Mouse (Mus musculus) midbrain, embryonic 13.5 days (tissue): Measurements from ENCODE around the gene Avl9. TPM values are rescaled to one million over a fixed set of nuclear protein-coding genes. Genes with fewer than 3 reads are reported as not detected.

ENCODE experiments used
- ATAC-seq: fragments of 200-750 bp; cut with Nextera tagmentation; 2 replicates; pipeline ENCODE4 v1.8.0; 2017; ENCODE audit warnings: mild to moderate bottlenecking, moderate TSS enrichment, moderate library complexity
- H3K27ac ChIP-seq: fragments of 300-500 bp; sonication (generic); 2 replicates; pipeline ENCODE4 v1.5.1; 2015; ENCODE audit warnings: inconsistent platforms, mild to moderate bottlenecking, moderate library complexity
- H3K27me3 ChIP-seq: fragments of 300-500 bp; sonication (generic); 2 replicates; pipeline ENCODE4 v1.6.1; 2015; ENCODE audit warnings: mild to moderate bottlenecking, inconsistent platforms
- H3K36me3 ChIP-seq: fragments of 300-500 bp; sonication (generic); 2 replicates; pipeline ENCODE4 v1.6.1; 2015; ENCODE audit warnings: mild to moderate bottlenecking, inconsistent platforms
- H3K4me1 ChIP-seq: fragments of 300-500 bp; sonication (generic); replicated peaks from 2 replicates; pipeline ENCODE4 v1.6.1; 2015; ENCODE audit warnings: inconsistent platforms
- H3K4me2 ChIP-seq: fragments of 300-500 bp; sonication (generic); replicated peaks from 2 replicates; pipeline ENCODE4 v1.6.1; 2015; ENCODE audit warnings: moderate library complexity, mild to moderate bottlenecking, inconsistent platforms
- H3K4me3 ChIP-seq: fragments of 300-500 bp; sonication (generic); replicated peaks from 2 replicates; pipeline ENCODE4 v1.5.1; 2015; ENCODE audit warnings: mild to moderate bottlenecking, inconsistent platforms
- H3K9ac ChIP-seq: fragments of 300-500 bp; sonication (generic); replicated peaks from 2 replicates; pipeline ENCODE4 v1.6.1; 2015; ENCODE audit warnings: mild to moderate bottlenecking, inconsistent platforms
- H3K9me3 ChIP-seq: fragments of 300-500 bp; sonication (generic); 2 replicates; pipeline ENCODE4 v1.6.1; 2016; ENCODE audit warnings: mild to moderate bottlenecking, inconsistent platforms
- WGBS: fragments of 180-500 bp; shearing (Covaris S2); methylation state at CpG from one replicate; pipeline ENCODE4 v1.1.7; 2015; 5-methylcytosine and 5-hydroxymethylcytosine counted together
- polyA plus RNA-seq: library from polyadenylated mRNA; unstranded; fragments of >200 nt; fragmentation: Nextera tagmentation; extraction: Ambion mirVana; gene quantifications from 2 replicates; pipeline ENCODE4 v1.2.1, GENCODE M21; 2015

Avl9 gene
- polyA plus RNA-seq, 1 experiment from 2014 or later: 34.4 TPM

DNA sequence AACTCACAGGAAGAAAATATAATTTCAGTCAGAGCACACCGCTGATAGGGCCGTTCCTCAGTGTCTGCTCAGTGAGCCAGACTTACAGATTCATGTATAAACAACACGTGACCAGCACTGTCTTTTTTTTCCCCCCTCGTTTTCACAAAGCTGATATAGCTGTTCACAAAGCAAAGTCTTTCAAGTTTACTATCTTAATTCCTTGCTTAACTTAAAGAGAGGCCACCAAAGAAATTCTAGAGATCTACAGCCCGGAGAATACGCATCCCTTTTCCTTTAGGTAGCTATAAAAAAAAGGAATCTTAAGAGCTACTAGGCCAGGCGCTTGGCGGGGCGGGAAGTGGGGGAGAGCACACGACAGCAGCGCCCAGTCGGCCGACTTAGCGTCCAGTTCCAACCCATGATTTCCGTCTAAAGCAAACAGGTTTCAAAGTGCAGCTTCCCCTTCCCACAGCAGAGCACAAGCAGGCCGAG is 82.0 kb downstream of the Avl9 start:
- Histone ChIP-seq H3K4me3 (peak overlapping the region; percentile 83), H3K9me3 (no peaks in the 10 kb centered on the region), H3K4me2 (peak overlapping the region; percentile 75), H3K9ac (peak overlapping the region; percentile 94), H3K27ac (peak overlapping the region; percentile 99), H3K4me1 (peaks cover 35% of the 10 kb centered on the region), H3K27me3 (no peaks in the 10 kb centered on the region), H3K36me3 (no peaks in the 10 kb centered on the region)
- ATAC-seq: peak; percentile 37
- WGBS: under 1% methylated on average over 16 of the region's 16 CpGs

DNA sequence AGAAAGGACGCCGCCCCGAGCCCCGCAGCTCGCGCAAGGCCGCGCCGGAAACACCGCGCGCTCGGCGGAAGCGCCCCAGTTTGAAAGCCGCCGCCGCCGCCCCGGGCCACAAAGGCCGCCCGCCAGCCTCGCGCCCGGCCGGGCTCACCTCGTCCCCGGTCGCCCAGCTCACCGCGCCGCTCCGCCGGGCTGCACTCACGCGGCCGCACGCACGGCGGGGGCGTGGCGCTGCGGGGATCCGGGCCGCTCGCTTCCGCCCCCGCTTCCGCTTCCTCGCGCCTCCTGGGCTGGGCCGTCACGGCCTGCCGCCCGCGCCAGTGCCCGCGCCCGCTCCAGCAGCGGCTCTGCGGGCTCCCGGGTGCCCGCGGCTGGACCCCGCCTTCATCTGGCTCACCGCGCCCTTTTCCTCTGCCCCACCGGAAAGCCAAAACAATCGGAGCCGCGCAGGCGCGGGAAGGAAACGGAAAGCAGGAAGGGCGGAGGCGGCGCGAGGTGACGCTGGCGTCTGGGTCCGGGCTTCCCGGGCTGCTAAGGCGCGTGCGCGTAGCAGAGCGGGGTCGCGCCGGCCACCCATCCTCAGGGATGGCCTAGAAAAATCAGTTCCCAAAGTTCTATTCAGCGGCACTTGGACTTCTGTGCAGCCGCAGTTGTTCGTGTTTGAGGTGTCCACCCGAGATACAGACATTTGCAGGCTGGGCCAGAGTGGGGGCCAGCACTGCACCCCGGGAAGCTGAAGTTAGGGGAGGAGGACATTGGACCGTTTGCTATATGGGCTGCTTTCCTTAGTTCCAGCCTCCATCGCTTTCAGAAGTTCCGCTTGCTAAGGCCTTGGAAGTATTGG is 82.8 kb downstream of the Avl9 start, which contains the start of gene Kbtbd2:
Kbtbd2 (minus strand) TSS at position 503 of the 841 bp plus-strand sequence.
- H3K4me2 ChIP-seq: peak within 1 kb of the TSS; percentile 75
- H3K9ac ChIP-seq: peak within 1 kb of the TSS; percentile 94
- peak within 1 kb of the TSS; percentile 83 for H3K4me3 ChIP-seq
- peaks cover 35% of the 10 kb centered on the region for H3K4me1 ChIP-seq
- H3K27me3 ChIP-seq: no peaks in the 10 kb centered on the region
- no peaks in the 10 kb centered on the region for H3K9me3 ChIP-seq
- H3K36me3 ChIP-seq: no peaks in the 10 kb centered on the region
- WGBS: under 1% methylated on average over 94 of the region's 98 CpGs
- ATAC-seq: peak; percentile 97
- H3K27ac ChIP-seq: peak within 1 kb of the TSS; percentile 99

DNA sequence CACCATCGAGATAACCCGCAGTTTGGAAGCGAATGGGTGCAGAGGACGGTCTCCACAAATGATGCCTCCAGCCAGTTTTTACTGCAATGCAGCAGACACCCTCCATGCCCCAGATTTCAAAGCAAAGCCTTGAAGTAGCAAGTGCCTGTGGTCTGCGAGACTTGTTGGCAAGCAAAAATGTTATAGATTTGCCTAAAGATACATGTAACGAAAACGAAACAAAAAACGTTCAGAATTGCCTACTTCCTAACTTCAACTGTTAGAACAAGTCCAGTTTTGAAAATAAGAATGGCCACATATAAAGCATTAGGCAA is 83.4 kb downstream of the Avl9 start:
- 19% methylated on average over 8 of the region's 8 CpGs for WGBS

DNA sequence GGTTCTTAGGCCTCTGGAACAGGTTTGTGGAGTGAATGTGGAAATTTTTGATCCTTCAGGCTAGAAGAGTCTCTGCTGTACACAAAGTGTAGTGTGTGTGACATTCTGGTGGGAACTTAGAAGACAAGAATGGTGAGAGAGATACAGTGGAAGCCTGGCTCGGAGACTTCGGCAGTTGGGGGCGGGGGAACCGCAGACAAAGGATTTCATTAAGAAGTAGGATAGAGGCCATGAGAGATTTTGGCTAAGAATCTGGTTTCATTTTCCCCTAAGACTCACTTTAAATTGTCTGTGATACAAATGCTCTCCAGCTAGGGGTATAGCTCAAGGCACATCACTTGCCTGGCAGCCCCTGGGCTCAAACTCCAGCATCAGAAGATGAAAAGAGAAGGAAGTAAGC is 90.3 kb downstream of the Avl9 start:
- no peaks in the 10 kb centered on the region for H3K9me3 ChIP-seq
- H3K27me3 ChIP-seq: no peaks in the 10 kb centered on the region
- 87% methylated on average over 4 of the region's 4 CpGs for WGBS
- H3K4me3 ChIP-seq: no peak overlapping the region
- no peak for ATAC-seq
- H3K36me3 ChIP-seq: no peaks in the 10 kb centered on the region
- no peak overlapping the region for H3K27ac ChIP-seq
- no peak overlapping the region for H3K9ac ChIP-seq
- no peak overlapping the region for H3K4me2 ChIP-seq
- H3K4me1 ChIP-seq: no peaks in the 10 kb centered on the region

More for the DNA sequence above, 83.4 kb downstream of the Avl9 start:
- Histone ChIP-seq H3K9ac (peak overlapping the region; percentile 94), H3K4me3 (peak overlapping the region; percentile 83), H3K27me3 (no peaks in the 10 kb centered on the region), H3K9me3 (no peaks in the 10 kb centered on the region), H3K4me1 (peaks cover 35% of the 10 kb centered on the region), H3K27ac (peak overlapping the region; percentile 99), H3K4me2 (peak overlapping the region; percentile 75), H3K36me3 (no peaks in the 10 kb centered on the region)
- ATAC-seq: no peak

DNA sequence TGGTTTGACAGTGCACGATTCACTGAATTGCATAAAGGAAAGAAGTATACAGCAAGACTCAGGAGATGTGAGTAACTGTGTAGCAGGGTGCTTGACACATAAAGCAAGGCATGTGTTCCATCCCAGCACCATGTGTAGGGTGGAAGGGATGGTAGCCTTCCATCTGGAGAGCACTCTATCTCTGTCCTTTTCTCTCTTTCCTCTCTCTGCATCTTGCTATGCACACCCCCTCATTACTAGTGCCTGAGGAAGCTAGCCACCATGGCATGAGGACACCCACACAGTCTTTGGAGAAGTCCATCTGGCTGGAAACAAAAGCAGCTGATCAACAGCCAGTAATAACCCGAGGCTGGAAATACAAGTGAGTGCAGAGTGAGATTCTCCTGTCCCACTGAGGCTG is 91.5 kb downstream of the Avl9 start:
- Histone ChIP-seq H3K9ac (no peak overlapping the region), H3K36me3 (no peaks in the 10 kb centered on the region), H3K9me3 (no peaks in the 10 kb centered on the region), H3K27me3 (no peaks in the 10 kb centered on the region), H3K4me1 (no peaks in the 10 kb centered on the region), H3K27ac (no peak overlapping the region), H3K4me3 (no peak overlapping the region), H3K4me2 (no peak overlapping the region)
- WGBS: 72% methylated on average over 2 of the region's 2 CpGs
- no peak for ATAC-seq

DNA sequence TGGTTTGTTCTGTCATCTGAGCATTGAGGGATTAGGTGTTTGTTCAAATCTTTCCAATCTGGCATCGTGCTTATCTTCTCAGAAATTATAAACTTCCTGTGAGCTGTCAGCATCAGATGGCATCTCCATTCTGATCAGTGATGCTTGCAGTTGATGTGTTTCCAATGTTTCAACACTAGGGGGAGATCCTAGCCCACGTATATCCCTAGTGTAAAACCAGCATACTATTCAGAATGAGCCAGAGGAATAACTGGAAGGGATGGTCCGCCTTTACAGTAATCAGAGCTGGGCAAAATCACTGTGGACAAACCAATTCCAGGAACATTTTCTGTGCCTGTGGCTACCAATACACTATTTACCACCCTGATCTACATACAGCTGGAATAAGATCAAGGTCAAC is 94.0 kb downstream of the Avl9 start:
- H3K4me1 ChIP-seq: peaks cover 8% of the 10 kb centered on the region
- no peaks in the 10 kb centered on the region for H3K36me3 ChIP-seq
- H3K4me2 ChIP-seq: no peak overlapping the region
- H3K27ac ChIP-seq: no peak overlapping the region
- H3K9me3 ChIP-seq: no peaks in the 10 kb centered on the region
- 15% methylated on average over 3 of the region's 3 CpGs for WGBS
- H3K9ac ChIP-seq: no peak overlapping the region
- H3K4me3 ChIP-seq: no peak overlapping the region
- peak; percentile 89 for ATAC-seq
- no peaks in the 10 kb centered on the region for H3K27me3 ChIP-seq

Other genes starting within 250 kb of the Avl9 start
- gene Pde1c, start 145.8 kb upstream of the Avl9 start, polyA plus RNA-seq: 7.1 and 9.1 TPM in 2 replicates
- gene Lsm5, start 10.2 kb upstream of the Avl9 start, polyA plus RNA-seq: 108 and 121 TPM in 2 replicates
- gene Kbtbd2, start 82.9 kb downstream of the Avl9 start, polyA plus RNA-seq: 33.7 and 37.0 TPM in 2 replicates
- gene Fkbp9, start 117.2 kb downstream of the Avl9 start, polyA plus RNA-seq: 23.3 and 29.2 TPM in 2 replicates
- gene Nt5c3, start 209.0 kb downstream of the Avl9 start, polyA plus RNA-seq: 137 and 148 TPM in 2 replicates
- gene Vmn1r4, start 209.1 kb downstream of the Avl9 start, polyA plus RNA-seq: 0.62 and 0.72 TPM in 2 replicates